Mouse (Mus musculus) intestine, embryonic 14.5 days (tissue): ENCODE results near the gene Fam129a. TPM values are rescaled to one million over a fixed set of nuclear protein-coding genes. Genes with fewer than 3 reads are reported as not detected.

Experiments used
- ATAC-seq: fragments of 200-750 bp; cut with Nextera tagmentation; replicated peaks from 2 replicates; pipeline ENCODE4 v1.8.0; 2017; ENCODE audit warnings: low read depth, moderate number of reproducible peaks, moderate TSS enrichment, moderate library complexity; ENCODE audit not compliant: low FRiP score, low TSS enrichment
- DNase-seq: peaks from one replicate; pipeline ENCODE4 v3.0.0-alpha.2; 2018; ENCODE audit warnings: low spot score
- H3K27ac ChIP-seq: fragments of 300-500 bp; sonication (generic); 2 replicates; pipeline ENCODE4 v1.5.1; 2014; ENCODE audit warnings: low read depth, mild to moderate bottlenecking, control low read depth
- H3K27me3 ChIP-seq: fragments of 300-500 bp; sonication (generic); replicated peaks from 2 replicates; pipeline ENCODE4 v1.6.1; 2014; ENCODE audit warnings: low read length, control low read depth; ENCODE audit not compliant: control insufficient read depth, insufficient read depth
- H3K36me3 ChIP-seq: fragments of 300-500 bp; sonication (generic); 2 replicates; pipeline ENCODE4 v1.6.1; 2014; ENCODE audit warnings: low read length, control low read depth; ENCODE audit not compliant: control insufficient read depth, insufficient read depth
- H3K4me1 ChIP-seq: fragments of 300-500 bp; sonication (generic); replicated peaks from 2 replicates; pipeline ENCODE4 v1.6.1; 2014; ENCODE audit warnings: low read length, control low read depth, mixed read lengths; ENCODE audit not compliant: control insufficient read depth, insufficient read depth
- H3K4me2 ChIP-seq: fragments of 300-500 bp; sonication (generic); 2 replicates; pipeline ENCODE4 v1.6.1; 2014; ENCODE audit warnings: low read length
- H3K4me3 ChIP-seq: fragments of 300-500 bp; sonication (generic); 2 replicates; pipeline ENCODE4 v1.5.1; 2014; ENCODE audit warnings: low read depth, low read length, control low read depth, mixed read lengths
- H3K9ac ChIP-seq: fragments of 300-500 bp; sonication (generic); 2 replicates; pipeline ENCODE4 v1.6.1; 2014; ENCODE audit warnings: mild to moderate bottlenecking, low read length
- H3K9me3 ChIP-seq: fragments of 300-500 bp; sonication (generic); 2 replicates; pipeline ENCODE4 v1.6.1; 2016; ENCODE audit warnings: low read length, control low read depth; ENCODE audit not compliant: control insufficient read depth
- WGBS: fragments of 180-500 bp; shearing (Covaris S2); extraction: QIAGEN DNeasy Blood & Tissue Kit; methylation state at CpG from one replicate; pipeline ENCODE4 v1.1.7; 2014; 5-methylcytosine and 5-hydroxymethylcytosine counted together
- polyA plus RNA-seq: library from polyadenylated mRNA; unstranded; fragments of >200 nt; fragmentation: Nextera tagmentation; extraction: Ambion mirVana; gene quantifications from 2 replicates; pipeline ENCODE4 v1.2.1, GENCODE M21; 2014

Fam129a gene
- polyA plus RNA-seq, 1 experiment from 2014 or later: 5.2 TPM

DNA sequence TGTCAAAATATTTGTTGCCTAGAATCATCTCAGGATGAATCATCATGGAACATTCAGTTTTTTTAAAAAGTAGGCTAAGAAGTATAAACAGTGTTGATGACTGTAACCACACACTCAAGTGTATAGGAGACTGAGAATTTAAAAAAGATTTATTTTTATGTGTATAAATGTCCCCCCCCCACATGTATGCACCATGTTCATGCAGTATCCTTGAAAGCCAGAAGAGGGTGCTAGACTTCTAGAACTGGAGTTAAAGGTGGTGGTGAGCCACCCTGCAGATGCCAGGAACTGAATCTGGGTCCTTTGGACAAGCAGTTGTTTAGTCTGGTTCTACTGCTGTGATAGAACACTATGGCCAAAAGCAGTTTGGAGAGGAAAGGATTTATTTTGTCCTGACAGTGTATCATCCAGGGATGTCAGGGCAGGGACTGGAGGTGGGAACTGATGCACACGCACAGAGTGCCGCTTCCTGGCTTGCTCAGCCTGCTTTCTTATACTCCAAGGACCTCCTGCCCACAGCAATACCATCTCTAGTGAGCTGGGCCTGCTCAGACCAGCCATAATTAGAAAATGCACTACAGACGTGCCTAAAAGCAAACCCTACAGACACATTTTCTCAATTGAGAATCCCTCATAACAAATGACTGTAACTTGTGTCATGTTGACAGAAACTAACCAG, 196.1 kb downstream of the Fam129a start:
- no peak overlapping the region for H3K9ac ChIP-seq
- peaks cover 19% of the 10 kb centered on the region for H3K36me3 ChIP-seq
- H3K4me3 ChIP-seq: no peak overlapping the region
- H3K27ac ChIP-seq: no peak overlapping the region
- no peak overlapping the region for H3K4me2 ChIP-seq
- 58% methylated on average over 3 of the region's 3 CpGs for WGBS
- no peaks in the 10 kb centered on the region for H3K27me3 ChIP-seq
- no peaks in the 10 kb centered on the region for H3K4me1 ChIP-seq
- no peaks in the 10 kb centered on the region for H3K9me3 ChIP-seq
- ATAC-seq: no peak
- DNase-seq: no peak

GRCm38 (mm10) chr1:151769200-151769913, 198.4 kb downstream of the Fam129a start:
- Histone ChIP-seq H3K9me3 (no peaks in the 10 kb centered on the region), H3K9ac (no peak overlapping the region), H3K27ac (no peak overlapping the region), H3K4me1 (no peaks in the 10 kb centered on the region), H3K27me3 (no peaks in the 10 kb centered on the region), H3K4me3 (no peak overlapping the region), H3K36me3 (peaks cover 20% of the 10 kb centered on the region), H3K4me2 (no peak overlapping the region)
- no peak for DNase-seq
- ATAC-seq: no peak
- WGBS: 91% methylated on average over 3 of the region's 3 CpGs

Other genes with a start within 250 kb of the Fam129a start
- gene Ivns1abp, start 226.7 kb upstream of the Fam129a start, polyA plus RNA-seq: 298 and 319 TPM in 2 replicates
- gene Swt1, start 142.7 kb upstream of the Fam129a start, polyA plus RNA-seq: 24.4 and 26.8 TPM in 2 replicates
- gene Trmt1l, start 142.6 kb upstream of the Fam129a start, polyA plus RNA-seq: 38.7 and 40.5 TPM in 2 replicates
- gene Rnf2, start 70.2 kb upstream of the Fam129a start, polyA plus RNA-seq: 68.4 and 85.0 TPM in 2 replicates
- gene Edem3, start 184.2 kb downstream of the Fam129a start, polyA plus RNA-seq: 17.1 and 19.0 TPM in 2 replicates